Mouse (Mus musculus) kidney, adult 2 months (tissue): ENCODE measurements at regions not wholly inside any gene's neighbourhood (a gene's known extent, or its start where the extent isn't known, plus 50 kb on each side); places are given as distances from the start of the nearest gene placed in this dataset.

Experiments used
- DNase-seq: peaks from one replicate; pipeline ENCODE4 v3.0.0; 2021
- H3K27ac ChIP-seq: fragments of 200-500 bp; 2 replicates; pipeline ENCODE4 v1.5.1; 2012; ENCODE audit warnings: low read depth, low read length, control low read depth, inconsistent platforms; ENCODE audit not compliant: insufficient read depth
- H3K27me3 ChIP-seq: fragments of 200-500 bp; replicated peaks from 2 replicates; pipeline ENCODE4 v1.6.1; 2012; ENCODE audit warnings: mild to moderate bottlenecking, moderate library complexity, low read length, inconsistent platforms; ENCODE audit not compliant: control insufficient read depth, insufficient read depth
- H3K36me3 ChIP-seq: fragments of 200-500 bp; 2 replicates; pipeline ENCODE4 v1.6.1; 2012; ENCODE audit warnings: mild to moderate bottlenecking, moderate library complexity, low read length, inconsistent platforms; ENCODE audit not compliant: control insufficient read depth, insufficient read depth
- H3K4me1 ChIP-seq: fragments of 200-500 bp; 2 replicates; pipeline ENCODE4 v1.6.1; 2011; ENCODE audit warnings: low read length; ENCODE audit not compliant: control insufficient read depth, insufficient read depth
- H3K4me3 ChIP-seq: fragments of 200-500 bp; 2 replicates; pipeline ENCODE4 v1.5.1; 2011; ENCODE audit warnings: mild to moderate bottlenecking, low read depth, low read length, control low read depth; ENCODE audit not compliant: insufficient read depth
- CTCF ChIP-seq: fragments of 200-500 bp; conservative IDR thresholded peaks from 2 replicates; pipeline ENCODE4 v1.5.1; 2011; ENCODE audit warnings: low read depth, mild to moderate bottlenecking, control low read depth, low read length, moderate library complexity, mixed read lengths; ENCODE audit not compliant: insufficient read depth, insufficient read length
- POLR2A ChIP-seq: fragments of 200-500 bp; IDR thresholded peaks from one replicate; pipeline ENCODE4 v1.6.1; 2011; ENCODE audit warnings: low read depth, low read length, control low read depth
- WGBS: fragments of 180-500 bp; shearing (Covaris S2); methylation state at CpG from one replicate; pipeline ENCODE4 v1.1.7; 2018; 5-methylcytosine and 5-hydroxymethylcytosine counted together

DNA sequence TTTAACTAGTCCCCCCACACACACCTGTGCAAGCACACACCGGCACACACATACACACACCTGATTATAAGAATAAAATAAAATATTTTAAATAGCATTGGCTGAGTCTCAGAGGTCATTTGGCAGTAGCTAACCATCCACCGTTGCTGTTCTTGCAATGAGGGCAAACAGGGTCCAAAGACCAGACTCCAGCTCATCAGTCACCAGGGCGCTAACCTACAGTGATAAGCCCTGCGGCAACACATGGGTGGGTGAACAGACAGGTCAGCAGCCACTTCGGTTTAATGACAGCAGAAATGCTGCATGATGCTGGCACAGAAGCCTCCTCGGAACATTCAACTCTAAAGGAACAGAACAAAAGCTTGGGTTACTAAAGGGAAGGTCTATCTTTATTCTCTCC lies 54.9 kb downstream of the Tas2r134 start:
- TF ChIP-seq POLR2A (no peak), CTCF (no peak)
- Histone ChIP-seq H3K27me3 (no peaks in the 10 kb centered on the region), H3K4me1 (no peaks in the 10 kb centered on the region; the same call in 1 of the 2 replicates), H3K27ac (no peak overlapping the region), H3K36me3 (no peaks in the 10 kb centered on the region), H3K4me3 (no peak overlapping the region)
- 47% methylated on average over 6 of the region's 6 CpGs for WGBS
- DNase-seq, result peak; percentile 54

DNA sequence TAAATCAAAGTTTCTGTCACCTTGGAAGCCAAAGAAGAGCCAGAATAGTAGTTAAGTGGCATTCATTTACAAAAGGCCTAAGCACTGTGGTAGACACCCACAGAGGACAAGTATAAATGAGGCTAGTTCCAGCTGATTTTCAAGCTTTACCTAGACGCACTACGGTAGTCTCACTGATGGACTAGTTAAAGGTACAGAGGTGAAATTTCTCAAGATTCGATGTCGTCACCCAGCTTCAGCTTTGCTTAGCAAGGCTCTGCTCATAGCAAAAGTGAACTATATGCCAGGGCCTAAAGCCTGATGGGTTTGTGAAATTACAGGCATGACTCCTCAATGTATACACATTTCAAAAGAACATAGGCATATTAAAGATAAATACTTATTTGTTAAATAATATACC lies 55.4 kb downstream of the Tas2r134 start:
- TF ChIP-seq CTCF (no peak), POLR2A (no peak)
- DNase-seq, result no peak
- Histone ChIP-seq H3K4me1 (no peaks in the 10 kb centered on the region; the same call in 1 of the 2 replicates), H3K27me3 (no peaks in the 10 kb centered on the region), H3K27ac (no peak overlapping the region), H3K36me3 (no peaks in the 10 kb centered on the region), H3K4me3 (no peak overlapping the region)
- 72% methylated on average over 4 of the region's 4 CpGs for WGBS

DNA sequence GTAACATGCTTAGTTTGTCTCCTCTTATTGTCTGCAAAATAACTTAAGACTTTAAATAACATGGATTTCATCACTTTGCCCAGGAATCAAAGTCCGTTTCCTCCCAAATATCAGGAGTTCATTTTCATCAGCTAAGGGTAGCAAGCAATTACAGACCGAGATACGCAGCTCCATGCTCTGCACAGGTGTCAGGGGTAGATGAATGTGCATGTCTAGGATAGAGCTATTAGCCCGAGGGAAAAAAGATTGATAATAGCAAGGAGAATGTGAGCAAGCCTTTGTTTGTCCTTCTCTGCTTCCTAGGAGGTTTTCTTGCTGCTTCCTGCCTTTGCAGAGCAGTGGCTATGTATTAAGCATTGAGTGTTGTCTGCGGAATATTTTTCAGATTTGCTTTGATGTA lies 77.8 kb downstream of the Tas2r134 start:
- no peaks in the 10 kb centered on the region for H3K36me3 ChIP-seq
- 57% methylated on average over 5 of the region's 5 CpGs for WGBS
- H3K27me3 ChIP-seq, result no peaks in the 10 kb centered on the region
- DNase-seq, result no peak
- no peak overlapping the region for H3K4me3 ChIP-seq
- H3K27ac ChIP-seq, result no peak overlapping the region
- TF ChIP-seq CTCF, result no peak
- no peak for TF ChIP-seq POLR2A
- H3K4me1 ChIP-seq, result no peaks in the 10 kb centered on the region; the same call in 1 of the 2 replicates

DNA sequence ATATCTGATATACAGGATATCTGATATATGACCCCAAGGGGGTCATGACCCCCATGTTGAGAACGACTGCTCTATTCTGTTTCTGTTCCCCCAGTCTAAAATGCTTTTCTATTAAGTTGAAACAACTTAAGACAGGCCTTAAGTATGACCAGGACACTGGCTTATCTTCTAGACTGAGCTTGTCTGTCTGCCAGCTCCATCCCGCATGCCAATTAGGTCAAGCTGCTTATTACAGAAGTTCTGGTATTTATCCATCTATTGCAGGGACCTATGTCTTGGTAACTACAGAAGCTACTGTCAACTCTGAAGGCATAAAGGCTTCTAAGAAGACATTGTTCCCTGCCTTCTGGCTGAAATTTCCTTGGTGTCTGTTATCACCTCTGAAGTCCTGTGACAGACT lies 81.4 kb downstream of the Tas2r134 start:
- H3K4me3 ChIP-seq, result no peak overlapping the region
- H3K36me3 ChIP-seq, result no peaks in the 10 kb centered on the region
- no peaks in the 10 kb centered on the region; the same call in 1 of the 2 replicates for H3K4me1 ChIP-seq
- DNase-seq, result peak; percentile 1
- TF ChIP-seq POLR2A (no peak), CTCF (no peak)
- no peak overlapping the region for H3K27ac ChIP-seq
- WGBS, result 78% methylated on average over 2 of the region's 2 CpGs
- H3K27me3 ChIP-seq, result no peaks in the 10 kb centered on the region

- TF ChIP-seq POLR2A (no peak), CTCF (no peak)
- Histone ChIP-seq H3K4me1 (no peaks in the 10 kb centered on the region), H3K27me3 (no peaks in the 10 kb centered on the region), H3K36me3 (no peaks in the 10 kb centered on the region), H3K4me3 (no peak overlapping the region), H3K27ac (no peak overlapping the region)
- WGBS, result 93% methylated on average over 7 of the region's 7 CpGs
- DNase-seq, result no peak
Observed at GRCm38 (mm10) chr2:51712611-51713010, 85.3 kb downstream of the Tas2r134 start.

- H3K4me1 ChIP-seq, result no peaks in the 10 kb centered on the region
- 74% methylated on average over 3 of the region's 3 CpGs for WGBS
- no peaks in the 10 kb centered on the region for H3K27me3 ChIP-seq
- DNase-seq, result no peak
- no peak overlapping the region for H3K4me3 ChIP-seq
- H3K36me3 ChIP-seq, result no peaks in the 10 kb centered on the region
- TF ChIP-seq CTCF (no peak), POLR2A (no peak)
- H3K27ac ChIP-seq, result no peak overlapping the region
Observed at GRCm38 (mm10) chr2:51730805-51731204, 103.5 kb downstream of the Tas2r134 start.

GRCm38 (mm10) chr2:51731703-51732102 lies 104.4 kb downstream of the Tas2r134 start:
- no peak for TF ChIP-seq CTCF
- TF ChIP-seq POLR2A, result no peak
- H3K27me3 ChIP-seq, result no peaks in the 10 kb centered on the region

More at GRCm38 (mm10) chr2:51731703-51732102, 104.4 kb downstream of the Tas2r134 start:
- WGBS, result 69% methylated on average over 4 of the region's 4 CpGs
- Histone ChIP-seq H3K27ac (no peak overlapping the region), H3K4me1 (no peaks in the 10 kb centered on the region), H3K36me3 (no peaks in the 10 kb centered on the region), H3K4me3 (no peak overlapping the region)
- no peak for DNase-seq
